Mouse (Mus musculus): ENCODE measurements around the gene Aplp2. TPM values are rescaled to one million over a fixed set of nuclear protein-coding genes. Genes with fewer than 3 reads are reported as not detected.
"Not testable (repeated sequence)": the region's sequence is repeated elsewhere in the genome, so short reads cannot be mapped to it uniquely, and the experiment has no call there.

Aplp2 gene
- polyA plus RNA-seq, 1 experiment from 2014 or later, result 213 TPM

- Histone ChIP-seq H3K36me3 (replicated peaks) (peaks cover 60% of the 10 kb centered on the region), H3K4me1 (no peaks in the 10 kb centered on the region), H3K27me3 (no peaks in the 10 kb centered on the region), H3K27ac (no peak overlapping the region), H3K4me2 (no peak overlapping the region), H3K9me3 (no peaks in the 10 kb centered on the region), H3K4me3 (replicated peaks) (no peak overlapping the region), H3K9ac (no peak overlapping the region)
- 95% methylated on average over 13 of the region's 13 CpGs for WGBS
- ATAC-seq (ENCODE audit: low FRiP score), result no peak
Measured at GRCm38 (mm10) chr9:31167305-31167704, 44.3 kb downstream of the Aplp2 start.

DNA sequence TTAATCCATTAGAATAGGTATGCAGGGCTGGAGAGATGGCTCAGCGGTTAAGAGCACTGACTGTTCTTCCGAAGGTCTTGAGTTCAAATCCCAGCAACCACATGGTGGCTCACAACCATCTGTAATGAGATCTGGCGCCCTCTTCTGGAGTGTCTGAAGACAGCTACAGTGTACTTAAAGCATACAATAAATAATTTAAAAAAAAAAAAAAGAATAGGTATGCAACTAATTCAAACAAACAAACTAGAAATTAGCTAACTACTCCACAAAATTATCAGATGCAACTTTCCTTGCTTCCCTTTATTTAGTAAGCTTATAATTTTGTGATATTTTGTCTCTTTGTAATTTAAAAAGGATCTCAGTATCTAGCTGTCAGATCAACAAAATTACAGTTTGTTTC is 46.1 kb downstream of the Aplp2 start:
- H3K9ac ChIP-seq; H3K27me3 ChIP-seq; ATAC-seq (ENCODE audit: low FRiP score); H3K4me1 ChIP-seq; H3K4me2 ChIP-seq; H3K9me3 ChIP-seq; H3K4me3 ChIP-seq (replicated peaks); H3K27ac ChIP-seq: not testable (repeated sequence)
- WGBS, result 81% methylated on average over 3 of the region's 3 CpGs
- H3K36me3 ChIP-seq (replicated peaks), result peaks cover 74% of the 10 kb centered on the region

DNA sequence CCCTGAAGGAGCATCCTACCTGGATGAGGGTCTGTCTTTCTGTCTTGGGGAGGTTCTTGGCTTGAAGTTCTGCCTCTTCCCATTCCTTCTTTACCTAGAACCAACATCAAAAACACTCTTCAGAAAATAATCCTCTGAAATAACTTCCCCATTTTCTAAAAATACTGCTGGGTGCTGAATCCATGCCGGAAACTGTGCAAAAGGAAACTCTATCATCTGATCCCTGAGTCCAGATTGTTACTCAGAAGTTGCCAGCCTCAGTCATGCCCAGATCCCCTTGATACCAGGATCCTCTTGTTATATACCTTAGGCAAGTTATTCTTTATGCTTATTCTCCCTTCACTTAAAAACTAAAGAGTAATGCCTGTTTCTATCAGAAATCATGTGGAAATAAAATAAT is 48.3 kb downstream of the Aplp2 start:
- WGBS, result 100% methylated on average over 1 of the region's 1 CpGs
- Histone ChIP-seq H3K9me3 (no peaks in the 10 kb centered on the region), H3K27ac (no peak overlapping the region), H3K4me3 (replicated peaks) (no peak overlapping the region), H3K36me3 (replicated peaks) (peaks cover 79% of the 10 kb centered on the region), H3K4me1 (no peaks in the 10 kb centered on the region), H3K4me2 (no peak overlapping the region), H3K27me3 (no peaks in the 10 kb centered on the region), H3K9ac (no peak overlapping the region)
- ATAC-seq (ENCODE audit: low FRiP score), result no peak

DNA sequence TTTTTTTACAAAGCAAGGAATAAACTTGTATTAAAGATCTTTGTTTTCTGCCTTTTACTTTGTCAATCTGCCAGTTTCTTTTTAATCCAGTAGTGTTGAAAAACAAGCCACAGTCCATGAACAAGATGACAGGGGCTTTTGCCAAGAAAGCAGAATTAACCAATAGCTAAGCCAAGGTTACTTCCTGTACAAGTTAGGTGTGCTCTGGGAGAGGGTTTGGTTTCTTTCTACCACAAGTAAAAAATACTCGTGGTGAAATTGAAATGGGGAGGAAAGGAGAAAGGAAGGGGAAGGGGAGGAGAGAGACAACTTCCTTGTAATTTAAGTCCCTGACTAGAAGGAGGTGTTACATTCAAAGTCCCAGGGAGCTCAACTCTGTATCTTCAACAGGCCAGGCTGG is 48.7 kb downstream of the Aplp2 start:
- H3K4me3 ChIP-seq (replicated peaks), result no peak overlapping the region
- H3K4me1 ChIP-seq, result no peaks in the 10 kb centered on the region
- no peak overlapping the region for H3K9ac ChIP-seq
- no peaks in the 10 kb centered on the region for H3K9me3 ChIP-seq
- no peak overlapping the region for H3K4me2 ChIP-seq
- peaks cover 79% of the 10 kb centered on the region for H3K36me3 ChIP-seq (replicated peaks)
- H3K27ac ChIP-seq, result no peak overlapping the region
- no peaks in the 10 kb centered on the region for H3K27me3 ChIP-seq
- 85% methylated on average over 1 of the region's 1 CpGs for WGBS
- no peak for ATAC-seq (ENCODE audit: low FRiP score)

GRCm38 (mm10) chr9:31159910-31160309 is 51.7 kb downstream of the Aplp2 start:
- H3K9me3 ChIP-seq, result no peaks in the 10 kb centered on the region
- peaks cover 89% of the 10 kb centered on the region for H3K36me3 ChIP-seq (replicated peaks)
- no peak overlapping the region for H3K9ac ChIP-seq
- H3K4me2 ChIP-seq, result no peak overlapping the region
- no peak for ATAC-seq (ENCODE audit: low FRiP score)
- H3K4me1 ChIP-seq, result no peaks in the 10 kb centered on the region
- H3K4me3 ChIP-seq (replicated peaks), result no peak overlapping the region
- WGBS, result 82% methylated on average over 4 of the region's 4 CpGs
- H3K27ac ChIP-seq, result no peak overlapping the region
- H3K27me3 ChIP-seq, result no peaks in the 10 kb centered on the region

DNA sequence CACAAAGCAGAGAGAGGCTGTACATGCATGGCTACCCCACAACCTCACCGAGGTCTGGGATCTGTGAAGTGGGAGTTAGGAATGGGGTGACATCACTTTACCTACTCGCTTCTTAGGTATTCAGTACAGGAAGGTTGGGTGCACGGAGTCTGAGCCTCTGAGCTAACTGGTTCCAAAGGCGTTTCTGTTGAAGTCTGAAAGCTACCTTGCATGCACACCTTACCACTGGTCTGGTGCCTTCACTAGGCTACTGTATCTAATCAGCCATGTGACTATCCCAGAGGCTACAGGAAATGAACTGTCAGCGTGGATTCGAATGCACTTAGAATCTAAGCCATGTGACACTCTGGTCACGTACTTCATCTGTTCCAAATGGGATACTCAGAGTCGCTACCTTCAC is 55.0 kb downstream of the Aplp2 start:
- ATAC-seq (ENCODE audit: low FRiP score), result no peak
- no peak overlapping the region for H3K4me3 ChIP-seq (replicated peaks)
- WGBS, result 90% methylated on average over 8 of the region's 8 CpGs
- H3K27me3 ChIP-seq, result no peaks in the 10 kb centered on the region
- H3K4me1 ChIP-seq, result no peaks in the 10 kb centered on the region
- no peak overlapping the region for H3K27ac ChIP-seq
- H3K36me3 ChIP-seq (replicated peaks), result peaks cover 91% of the 10 kb centered on the region
- H3K4me2 ChIP-seq, result no peak overlapping the region
- H3K9me3 ChIP-seq, result no peaks in the 10 kb centered on the region
- H3K9ac ChIP-seq, result no peak overlapping the region

DNA sequence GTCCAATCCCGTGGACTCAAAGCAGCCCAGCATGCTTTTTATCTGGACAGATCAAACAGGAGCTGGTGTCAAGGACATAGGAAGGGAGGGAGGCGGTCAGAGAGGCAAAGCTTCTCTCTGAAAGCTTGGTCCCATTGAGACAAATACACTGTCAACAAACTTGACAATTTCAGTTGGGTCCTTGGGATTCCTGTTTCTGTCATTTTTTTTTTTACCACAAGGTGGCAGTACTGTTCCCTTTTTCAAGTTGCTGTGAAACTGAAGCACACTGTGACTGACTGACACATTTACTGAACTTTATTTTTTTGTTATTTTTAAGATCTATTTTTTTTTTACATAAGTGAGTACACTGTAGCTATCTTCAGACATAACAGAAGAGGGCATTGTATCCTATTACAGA is 60.6 kb downstream of the Aplp2 start:
- peaks cover 69% of the 10 kb centered on the region for H3K36me3 ChIP-seq (replicated peaks)
- no peak overlapping the region for H3K4me3 ChIP-seq (replicated peaks)
- WGBS, result 81% methylated on average over 2 of the region's 2 CpGs
- no peaks in the 10 kb centered on the region for H3K4me1 ChIP-seq
- no peak overlapping the region for H3K9ac ChIP-seq
- ATAC-seq (ENCODE audit: low FRiP score), result no peak
- no peak overlapping the region for H3K27ac ChIP-seq
- H3K27me3 ChIP-seq, result no peaks in the 10 kb centered on the region
- no peaks in the 10 kb centered on the region for H3K9me3 ChIP-seq
- no peak overlapping the region for H3K4me2 ChIP-seq

DNA sequence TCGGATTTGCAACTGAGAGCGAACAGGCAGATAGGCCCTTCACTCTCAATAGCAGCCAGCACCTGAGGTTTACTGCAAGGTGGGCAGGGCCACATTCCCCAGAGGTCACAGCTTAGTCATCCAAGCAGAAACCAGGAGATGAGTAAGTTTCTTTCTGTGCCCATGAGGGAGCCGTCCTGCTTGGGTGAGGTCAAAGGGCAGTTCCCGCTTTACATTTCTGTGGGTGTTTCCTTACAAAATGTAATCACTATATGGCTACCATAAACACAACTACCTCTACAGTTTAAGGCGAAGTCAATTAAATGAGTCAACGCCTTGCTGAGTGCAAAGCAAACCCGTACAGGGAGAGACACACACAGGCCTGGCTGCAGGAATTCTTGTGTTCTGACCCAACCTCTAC is 63.5 kb downstream of the Aplp2 start:
- Histone ChIP-seq H3K4me3 (replicated peaks) (no peak overlapping the region), H3K9me3 (no peaks in the 10 kb centered on the region), H3K27ac (no peak overlapping the region), H3K4me2 (no peak overlapping the region), H3K4me1 (no peaks in the 10 kb centered on the region), H3K27me3 (no peaks in the 10 kb centered on the region), H3K36me3 (replicated peaks) (peaks cover 47% of the 10 kb centered on the region), H3K9ac (no peak overlapping the region)
- WGBS, result 89% methylated on average over 7 of the region's 7 CpGs
- ATAC-seq (ENCODE audit: low FRiP score), result no peak

- Histone ChIP-seq H3K9ac (no peak overlapping the region), H3K27me3 (no peaks in the 10 kb centered on the region), H3K4me3 (replicated peaks) (no peak overlapping the region), H3K9me3 (no peaks in the 10 kb centered on the region), H3K4me2 (no peak overlapping the region), H3K4me1 (no peaks in the 10 kb centered on the region), H3K36me3 (replicated peaks) (peaks cover 25% of the 10 kb centered on the region), H3K27ac (no peak overlapping the region)
- ATAC-seq (ENCODE audit: low FRiP score), result no peak
- 86% methylated on average over 7 of the region's 7 CpGs for WGBS
Measured at GRCm38 (mm10) chr9:31145272-31145925, 66.2 kb downstream of the Aplp2 start.

DNA sequence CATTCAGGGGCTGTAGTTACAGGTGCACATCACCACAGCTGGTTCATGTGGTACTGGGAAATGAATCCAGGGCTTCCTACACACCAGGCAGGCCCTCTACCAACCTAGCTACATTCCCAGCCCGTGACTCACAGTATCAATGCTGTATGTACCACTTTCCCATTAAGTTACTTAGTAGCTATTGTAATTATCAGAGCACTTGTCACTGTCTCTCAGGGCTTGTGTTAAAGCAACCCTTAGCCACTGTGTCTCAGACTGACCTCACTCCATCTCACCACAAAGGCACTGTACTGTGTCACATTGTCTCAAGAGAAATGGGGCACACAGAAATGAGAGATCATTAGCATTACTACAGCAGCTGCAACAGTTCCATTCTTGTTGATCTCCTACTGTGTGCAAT is 68.7 kb downstream of the Aplp2 start:
- Histone ChIP-seq H3K9me3 (no peaks in the 10 kb centered on the region), H3K9ac (no peak overlapping the region), H3K4me3 (replicated peaks) (no peak overlapping the region), H3K4me1 (no peaks in the 10 kb centered on the region), H3K27me3 (no peaks in the 10 kb centered on the region), H3K36me3 (replicated peaks) (peaks cover 4% of the 10 kb centered on the region; the same call in 1 of the 2 replicates), H3K27ac (no peak overlapping the region), H3K4me2 (no peak overlapping the region)
- WGBS, result 68% methylated on average over 1 of the region's 1 CpGs
- no peak for ATAC-seq (ENCODE audit: low FRiP score)

DNA sequence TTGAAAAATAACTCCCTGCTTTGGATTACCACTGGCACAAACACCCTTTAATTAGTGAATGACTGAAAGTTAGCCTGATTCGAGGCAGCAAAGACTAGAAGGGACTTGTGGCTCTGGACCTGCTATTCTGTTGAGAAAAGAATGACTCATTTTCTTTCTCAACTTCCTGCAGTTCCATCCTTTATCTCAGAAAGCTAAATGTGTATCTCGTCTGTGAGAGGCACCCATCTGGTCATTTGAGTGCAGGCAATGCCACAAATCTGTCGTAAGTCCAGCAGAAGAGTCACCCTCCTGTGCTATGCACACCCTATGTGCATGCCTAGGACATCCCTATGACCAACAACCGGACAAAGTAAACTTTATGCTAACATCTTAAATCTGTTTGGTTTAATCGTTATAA is 78.5 kb downstream of the Aplp2 start:
- Histone ChIP-seq H3K9me3 (no peaks in the 10 kb centered on the region), H3K4me2 (no peak overlapping the region), H3K27ac (no peak overlapping the region), H3K9ac (no peak overlapping the region), H3K27me3 (peaks cover 76% of the 10 kb centered on the region), H3K36me3 (replicated peaks) (no peaks in the 10 kb centered on the region), H3K4me1 (peaks cover 19% of the 10 kb centered on the region), H3K4me3 (replicated peaks) (no peak overlapping the region)
- no peak for ATAC-seq (ENCODE audit: low FRiP score)
- WGBS, result 87% methylated on average over 5 of the region's 5 CpGs

DNA sequence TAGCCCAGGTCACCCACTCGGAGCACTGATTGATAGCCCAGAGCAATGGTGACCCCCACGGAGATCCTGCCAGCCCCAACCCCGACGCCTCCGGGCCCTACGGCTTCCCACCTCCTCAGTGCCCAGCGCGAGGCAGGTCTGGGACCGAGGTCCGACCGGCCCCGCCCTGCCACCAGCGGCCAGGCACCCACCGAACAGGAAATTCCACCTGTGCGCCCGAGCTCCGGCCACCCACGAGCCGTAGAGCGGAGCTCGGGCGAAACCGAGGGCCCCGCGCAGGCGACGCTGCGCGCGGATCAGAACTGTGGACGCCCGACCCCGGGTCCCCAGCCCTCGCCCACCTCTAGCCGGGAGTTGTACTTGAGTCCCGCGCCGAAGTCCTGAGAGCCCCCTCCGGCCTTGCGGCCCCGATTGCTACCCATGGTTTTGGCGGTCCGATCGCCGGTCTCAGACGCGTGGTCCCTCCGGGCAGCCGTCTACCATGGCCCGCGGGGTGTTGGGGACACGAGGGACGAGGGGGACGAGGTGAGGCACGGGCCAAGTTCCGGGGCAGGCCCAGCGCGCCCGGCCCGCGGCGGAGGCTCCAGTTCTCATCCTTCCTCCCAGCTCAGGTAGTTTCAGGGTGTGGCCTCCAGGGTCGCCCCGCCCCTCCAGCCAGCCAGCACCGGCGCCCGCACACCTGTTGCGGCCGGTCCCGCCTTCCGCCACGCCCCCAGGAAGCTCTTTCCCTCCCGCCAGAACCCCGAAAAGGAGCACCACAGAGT is 80.2 kb downstream of the Aplp2 start, which contains the start of gene St14:
TSS of gene St14 (minus strand) at position 649 of the 764 bp plus-strand sequence.
- ATAC-seq (ENCODE audit: low FRiP score), result peak; percentile 61
- peak within 1 kb of the TSS; percentile 47 for H3K4me3 ChIP-seq (replicated peaks)

More for the DNA sequence above, 80.2 kb downstream of the Aplp2 start, which contains the start of gene St14:
- H3K36me3 ChIP-seq (replicated peaks), result no peaks in the 10 kb centered on the region
- H3K4me2 ChIP-seq, result peak within 1 kb of the TSS; percentile 80
- H3K9me3 ChIP-seq, result no peaks in the 10 kb centered on the region
- peaks cover 79% of the 10 kb centered on the region for H3K27me3 ChIP-seq
- under 1% methylated on average over 74 of the region's 74 CpGs for WGBS
- H3K27ac ChIP-seq, result no peak within 1 kb of the TSS
- peaks cover 19% of the 10 kb centered on the region for H3K4me1 ChIP-seq
- peak within 1 kb of the TSS; percentile 51 for H3K9ac ChIP-seq
